Mouse (Mus musculus) kidney, adult 9 months (tissue): ENCODE measurements at regions not wholly inside any gene's neighbourhood (a gene's known extent, or its start where the extent isn't known, plus 50 kb on each side); places are given as distances from the start of the nearest gene placed in this dataset.

Experiments used
- DNase-seq: peaks from one replicate; pipeline ENCODE4 v3.0.0; 2022

- no peak for DNase-seq
Measured at GRCm38 (mm10) chr14:16897747-16898544, 79.0 kb upstream of the Rarb start.

- no peak for DNase-seq
Measured at GRCm38 (mm10) chr14:16896974-16897373, 78.0 kb upstream of the Rarb start.

GRCm38 (mm10) chr14:16881249-16881648 is 62.3 kb upstream of the Rarb start:
- no peak for DNase-seq

GRCm38 (mm10) chr14:16869221-16869620 is 50.3 kb upstream of the Rarb start:
- DNase-seq: peak; percentile 79
